Mouse (Mus musculus) layer of hippocampus, adult 2 months (tissue): Measurements from ENCODE around the gene Numa1. TPM values are rescaled to one million over a fixed set of nuclear protein-coding genes. Genes with fewer than 3 reads are reported as not detected.
"Not testable (repeated sequence)": the region's sequence is repeated elsewhere in the genome, so short reads cannot be mapped to it uniquely, and the experiment has no call there.

Experiments used
- DNase-seq, 2 experiments: peaks; one replicate each; pipeline ENCODE4 v3.0.0; 2022; ENCODE audit warnings: low spot score in 2 of 2
- H3K27ac ChIP-seq: fragments of 200-600 bp; 2 replicates; pipeline ENCODE4 v1.8.1; 2022
- H3K4me3 ChIP-seq: fragments of 200-600 bp; 2 replicates; pipeline ENCODE4 v1.8.1; 2022; ENCODE audit warnings: mild to moderate bottlenecking
- CTCF ChIP-seq: fragments of 200-600 bp; conservative IDR thresholded peaks from 2 replicates; pipeline ENCODE4 v1.8.1; 2022; ENCODE audit warnings: antibody characterized with exemption, mild to moderate bottlenecking, moderate library complexity
- total RNA-seq, 2 experiments: library from RNA; stranded (reverse); gene quantifications; 2 replicates each; pipeline ENCODE4 v1.2.3; 2021

The Numa1 gene
- total RNA-seq, 2 experiments from 2014 or later = 114 to 118 TPM

GRCm38 (mm10) chr7:102042314-102042713 is 108.4 kb downstream of the Numa1 start:
- no peak for DNase-seq
- no peak for TF ChIP-seq CTCF
- Histone ChIP-seq H3K4me3 (no peak overlapping the region), H3K27ac (no peak overlapping the region)

- H3K27ac ChIP-seq, H3K4me3 ChIP-seq, DNase-seq: not testable (repeated sequence)
- TF ChIP-seq CTCF = peak; percentile 63
Observed at GRCm38 (mm10) chr7:102048524-102048923, 114.6 kb downstream of the Numa1 start.

GRCm38 (mm10) chr7:102061353-102061752 is 127.4 kb downstream of the Numa1 start:
- no peak for TF ChIP-seq CTCF
- Histone ChIP-seq H3K27ac (no peak overlapping the region), H3K4me3 (no peak overlapping the region)
- no peak for DNase-seq

GRCm38 (mm10) chr7:102062203-102062602 is 128.3 kb downstream of the Numa1 start:
- no peak for TF ChIP-seq CTCF
- DNase-seq = no peak
- Histone ChIP-seq H3K4me3 (no peak overlapping the region), H3K27ac (no peak overlapping the region)

GRCm38 (mm10) chr7:102063891-102064290 is 130.0 kb downstream of the Numa1 start:
- H3K4me3 ChIP-seq = peak overlapping the region; percentile 91
- no peak for DNase-seq
- TF ChIP-seq CTCF = no peak
- H3K27ac ChIP-seq = no peak overlapping the region

Other genes starting within 250 kb of the Numa1 start
- not detected for gene Phox2a, start 115.8 kb upstream of the Numa1 start, total RNA-seq
- gene Inppl1, start 95.9 kb upstream of the Numa1 start, total RNA-seq = 10 to 100 TPM; 26.7 to 28.4 TPM
- gene Folr2, start 76.9 kb upstream of the Numa1 start, total RNA-seq = under 1 TPM in 1 of 2 experiments, not detected in 1; 0.36 TPM
- gene Anapc15, start 70.4 kb upstream of the Numa1 start, total RNA-seq = 10 to 100 TPM; 24.5 to 29.3 TPM
- 1 to 10 TPM in 1 of 2 experiments, not detected in 1; 1.2 TPM for gene Folr1, start 63.3 kb upstream of the Numa1 start, total RNA-seq
- gene Lamtor1, start 28.2 kb upstream of the Numa1 start, total RNA-seq = 10 to 100 TPM; 90.2 to 95.6 TPM
- gene Tomt, start 27.8 kb upstream of the Numa1 start, total RNA-seq = under 1 TPM in 1 of 2 experiments, not detected in 1; 0.20 TPM
- gene Lrrc51, start 216 bp upstream of the Numa1 start, total RNA-seq = 1 to 10 TPM; 5.4 to 5.9 TPM
- gene Il18bp, start 84.6 kb downstream of the Numa1 start, total RNA-seq = 10 to 100 TPM in 1 of 2 experiments, 1 to 10 TPM in 1; 7.5 to 11.6 TPM
- gene Rnf121, start 131.4 kb downstream of the Numa1 start, total RNA-seq = 10 to 100 TPM; 44.3 to 47.4 TPM
- gene Xndc1, start 131.4 kb downstream of the Numa1 start, total RNA-seq = 10 to 100 TPM; 29.2 to 33.7 TPM
- 1 to 10 TPM; 2.3 to 2.9 TPM for gene Xntrpc, start 131.6 kb downstream of the Numa1 start, total RNA-seq
- gene Trpc2, start 149.0 kb downstream of the Numa1 start, total RNA-seq = 1 to 10 TPM; 1.1 to 2.4 TPM
- gene Art1, start 167.6 kb downstream of the Numa1 start, total RNA-seq = not detected
- not detected for gene Art5, start 175.4 kb downstream of the Numa1 start, total RNA-seq
- under 1 TPM; 0.15 to 0.54 TPM for gene Chrna10, start 182.7 kb downstream of the Numa1 start, total RNA-seq